Comparison of ENCODE assay signal across 8 mouse cellular contexts in the genomic region with DNA sequence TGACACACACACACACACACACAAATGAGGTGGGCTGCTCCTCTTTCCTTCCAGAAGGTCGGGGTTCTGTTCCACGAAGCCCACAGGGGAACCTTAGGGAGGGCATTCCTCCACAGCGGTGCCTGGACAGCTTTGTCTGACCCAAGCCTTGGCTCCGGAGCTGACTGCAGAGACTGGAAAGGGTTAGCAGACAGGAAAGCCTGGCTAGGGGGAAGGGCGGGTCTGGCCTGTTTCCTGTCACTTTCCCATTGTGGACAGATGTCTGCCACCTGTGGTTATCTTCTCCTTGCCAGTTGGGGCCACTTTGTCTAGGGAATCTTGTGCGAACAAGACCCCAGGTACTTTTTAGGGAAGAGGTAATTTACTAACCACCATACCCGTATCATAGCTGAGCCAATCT. TPM values are rescaled to one million over a fixed set of nuclear protein-coding genes. Genes with fewer than 3 reads are reported as not detected.
DNase-seq lines count a peak whose midpoint lies in the region; ATAC-seq lines count a peak whose summit lies in the region.

No protein-coding gene starts in this region.

- ATAC-seq in midbrain, embryonic 14.5 days (ENCODE audit: low FRiP score, low TSS enrichment), result no peak

- intact Hi-C loops in heart, postnatal 10 days (cut with DNase I), result no loop called here

- 0 out of 2 replicates have a peak, but pooled peaks cover 2% of the 10 kb centered on the region for H3K9me3 ChIP-seq in limb, embryonic 10.5 days (replicated peaks)
- no peaks in the 10 kb centered on the region for H3K9me3 ChIP-seq in midbrain, embryonic 14.5 days (ENCODE audit: control insufficient read depth, low read length)

- peak; percentile 33 to 36 for DNase-seq in spleen, postnatal 36 days (ENCODE audit: low spot score in 2 of 2)
- DNase-seq in spleen, adult 12 weeks (ENCODE audit: low spot score), result no peak
- peak; percentile 52 to 65 for DNase-seq in heart, postnatal 10 days
- peak; percentile 63 for DNase-seq in limb, embryonic 10.5 days (ENCODE audit: low spot score)
- DNase-seq in midbrain, embryonic 14.5 days, result no peak
- DNase-seq in frontal cortex, postnatal 10 days (ENCODE audit: low spot score in 2 of 2), result no peak
- no peak for DNase-seq in cerebellum, adult 11-12 months
- no peak for DNase-seq in cerebellum, postnatal 25 days

- H3K9ac ChIP-seq in midbrain, embryonic 14.5 days (replicated peaks; ENCODE audit: low read length), result no peak overlapping the region

- 7% methylated on average over 7 of the region's 7 CpGs for WGBS in limb, embryonic 10.5 days
- WGBS in midbrain, embryonic 14.5 days, result 14% methylated on average over 7 of the region's 7 CpGs

- H3K36me3 ChIP-seq in limb, embryonic 10.5 days, result no peaks in the 10 kb centered on the region
- H3K36me3 ChIP-seq in midbrain, embryonic 14.5 days (ENCODE audit: control insufficient read depth, insufficient read depth, low read length), result no peaks in the 10 kb centered on the region

- H3K27me3 ChIP-seq in limb, embryonic 10.5 days (ENCODE audit: low read depth, poor library complexity, severe bottlenecking), result peaks cover 11% of the 10 kb centered on the region
- H3K27me3 ChIP-seq in midbrain, embryonic 14.5 days (ENCODE audit: control insufficient read depth, insufficient read depth, low read length), result 0 out of 2 replicates have a peak, but pooled peaks cover 3% of the 10 kb centered on the region

- peaks cover 30% of the 10 kb centered on the region for H3K4me1 ChIP-seq in limb, embryonic 10.5 days
- H3K4me1 ChIP-seq in midbrain, embryonic 14.5 days (ENCODE audit: control insufficient read depth, insufficient read depth, low read length), result peaks cover 18% of the 10 kb centered on the region

- H3K27ac ChIP-seq in limb, embryonic 10.5 days, result peak overlapping the region; percentile 76
- H3K27ac ChIP-seq in midbrain, embryonic 14.5 days (replicated peaks; ENCODE audit: low read depth, low read length), result no peak overlapping the region

- H3K4me2 ChIP-seq in midbrain, embryonic 14.5 days (ENCODE audit: low read length), result peak overlapping the region; percentile 7

- peak overlapping the region; percentile 53 for H3K4me3 ChIP-seq in limb, embryonic 10.5 days
- H3K4me3 ChIP-seq in midbrain, embryonic 14.5 days (replicated peaks; ENCODE audit: low read depth, low read length), result no peak overlapping the region

RNA-seq across cellular contexts. Expression of a gene that starts 0.5 kb away (rescaled TPM):
- total RNA-seq in heart, postnatal 10 days (2021), result 1 to 10 TPM; 5.3 to 6.5 TPM
- 10.5 and 11.5 TPM in 2 replicates for polyA plus RNA-seq in limb, embryonic 10.5 days (2016; fragmentation: Nextera tagmentation; extraction: Ambion mirVana)
- 5.1 and 7.3 TPM in 2 replicates for polyA plus RNA-seq in midbrain, embryonic 14.5 days (2014; fragmentation: Nextera tagmentation; extraction: Ambion mirVana)

RNA-seq across cellular contexts. Expression of a gene that starts 21.2 kb away (rescaled TPM):
- 10 to 100 TPM; 24.6 to 26.1 TPM for total RNA-seq in heart, postnatal 10 days (2021)
- polyA plus RNA-seq in limb, embryonic 10.5 days (2016; fragmentation: Nextera tagmentation; extraction: Ambion mirVana), result 92.9 and 105 TPM in 2 replicates
- 76.6 and 105 TPM in 2 replicates for polyA plus RNA-seq in midbrain, embryonic 14.5 days (2014; fragmentation: Nextera tagmentation; extraction: Ambion mirVana)

RNA-seq across cellular contexts. Expression of a gene that starts 34.6 kb away (rescaled TPM):
- not detected for total RNA-seq in heart, postnatal 10 days (2021)
- not detected in 2 replicates for polyA plus RNA-seq in limb, embryonic 10.5 days (2016; fragmentation: Nextera tagmentation; extraction: Ambion mirVana)
- polyA plus RNA-seq in midbrain, embryonic 14.5 days (2014; fragmentation: Nextera tagmentation; extraction: Ambion mirVana), result not detected in 2 replicates

Comparison
In these comparisons a context has a peak if more than half of its experiments do, and no peak if none do; other contexts are left out.
1. DNase-seq: peak in spleen, postnatal 36 days (2 of 2), heart, postnatal 10 days (2 of 2) and limb, embryonic 10.5 days (single experiment); none in spleen, adult 12 weeks (single experiment), midbrain, embryonic 14.5 days (single experiment), frontal cortex, postnatal 10 days (0 of 2), cerebellum, adult 11-12 months (single experiment) and cerebellum, postnatal 25 days (0 of 2).